Mouse (Mus musculus): Measurements from ENCODE around the gene Lpxn. TPM values are rescaled to one million over a fixed set of nuclear protein-coding genes. Genes with fewer than 3 reads are reported as not detected.

Lpxn gene
- polyA plus RNA-seq, 1 experiment from 2014 or later = 0.98 TPM

DNA sequence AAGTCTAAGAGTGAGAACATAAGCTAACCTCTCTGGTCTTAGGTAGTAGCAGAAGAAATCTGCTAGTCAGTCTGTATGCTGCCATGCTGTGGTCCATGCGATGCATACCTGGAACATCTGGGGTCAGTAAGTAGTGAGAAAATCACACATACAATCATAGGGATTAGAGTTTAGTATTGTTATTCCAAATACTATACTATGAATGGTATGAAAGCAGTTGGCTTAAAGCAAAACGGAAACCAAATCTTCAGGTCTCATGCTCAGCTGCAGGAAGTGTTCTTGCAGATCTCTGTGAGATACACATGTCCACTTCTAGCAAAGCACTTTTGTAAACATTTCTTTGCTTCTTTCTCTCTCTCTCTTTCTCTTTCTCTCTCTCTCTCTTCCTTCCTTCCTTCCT, 10.2 kb downstream of the Lpxn start:
- H3K27ac ChIP-seq = no peak overlapping the region
- no peaks in the 10 kb centered on the region for H3K4me1 ChIP-seq (replicated peaks)
- ATAC-seq (ENCODE audit: insufficient number of reproducible peaks, insufficient read depth, low FRiP score, low TSS enrichment, low read depth) = no peak
- 64% methylated on average over 2 of the region's 2 CpGs for WGBS
- no peaks in the 10 kb centered on the region for H3K9me3 ChIP-seq
- no peaks in the 10 kb centered on the region for H3K27me3 ChIP-seq
- no peak overlapping the region for H3K9ac ChIP-seq (replicated peaks)
- no peaks in the 10 kb centered on the region for H3K36me3 ChIP-seq
- H3K4me2 ChIP-seq = no peak overlapping the region
- no peak overlapping the region for H3K4me3 ChIP-seq (replicated peaks)

DNA sequence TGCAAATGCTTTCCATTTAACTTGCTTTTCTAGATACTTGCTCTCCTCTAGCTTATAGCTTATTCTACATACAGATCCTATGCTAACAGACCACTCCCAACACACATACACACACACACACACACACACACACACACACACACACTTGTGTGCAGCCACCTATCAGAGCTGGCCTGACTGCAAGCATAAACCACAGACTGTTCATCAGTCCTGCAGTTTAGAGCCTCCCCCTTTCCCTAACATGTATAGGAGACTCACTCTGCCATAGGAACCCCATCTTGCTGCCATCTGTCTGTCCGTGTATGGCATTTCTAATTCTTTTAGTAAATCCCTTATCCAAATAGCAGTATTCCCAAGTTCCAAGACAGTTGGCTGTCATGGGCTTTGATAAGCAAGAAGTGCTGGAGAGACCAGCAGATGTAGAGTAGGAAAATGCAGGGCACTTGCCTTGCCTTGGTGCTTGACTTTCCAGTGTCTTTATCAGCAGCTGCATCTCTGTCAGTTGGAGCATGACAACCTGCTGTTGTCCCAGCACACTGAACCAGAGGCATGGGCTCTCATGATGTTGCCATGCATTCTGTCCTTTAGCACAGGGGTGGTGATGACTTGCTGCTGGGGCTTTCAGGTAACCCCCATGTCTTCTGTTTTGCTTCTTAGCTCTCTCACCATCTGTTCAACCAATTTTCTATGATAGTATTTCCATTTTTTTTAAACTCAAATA, 16.8 kb downstream of the Lpxn start:
- no peaks in the 10 kb centered on the region for H3K9me3 ChIP-seq
- no peaks in the 10 kb centered on the region for H3K4me1 ChIP-seq (replicated peaks)
- no peaks in the 10 kb centered on the region for H3K27me3 ChIP-seq
- no peak for ATAC-seq (ENCODE audit: insufficient number of reproducible peaks, insufficient read depth, low FRiP score, low TSS enrichment, low read depth)
- H3K9ac ChIP-seq (replicated peaks) = no peak overlapping the region
- WGBS = 93% methylated on average over 1 of the region's 1 CpGs
- no peak overlapping the region for H3K27ac ChIP-seq
- no peak overlapping the region for H3K4me2 ChIP-seq
- H3K4me3 ChIP-seq (replicated peaks) = no peak overlapping the region
- H3K36me3 ChIP-seq = no peaks in the 10 kb centered on the region

DNA sequence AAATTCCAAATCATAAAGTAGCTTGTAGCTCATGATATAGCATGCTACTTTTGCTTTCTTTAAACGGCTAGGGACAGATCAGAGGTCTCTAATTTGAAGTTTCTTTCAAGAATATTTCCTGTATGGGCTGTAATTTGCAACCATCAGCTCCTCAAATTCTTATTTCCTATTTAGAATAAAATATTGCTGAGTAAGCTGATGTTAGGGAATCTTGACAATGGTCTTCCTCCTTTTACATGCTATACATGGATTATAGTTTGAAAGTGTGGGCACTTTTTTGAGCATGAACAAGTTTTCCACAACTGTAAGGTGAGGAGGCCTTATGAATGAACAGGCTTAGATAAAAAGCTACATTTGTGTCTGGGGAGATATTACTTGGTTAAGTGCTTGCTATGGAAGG, 17.9 kb downstream of the Lpxn start:
- no peak for ATAC-seq (ENCODE audit: insufficient number of reproducible peaks, insufficient read depth, low FRiP score, low TSS enrichment, low read depth)
- H3K4me1 ChIP-seq (replicated peaks) = no peaks in the 10 kb centered on the region
- WGBS = 79% methylated on average over 1 of the region's 1 CpGs

DNA sequence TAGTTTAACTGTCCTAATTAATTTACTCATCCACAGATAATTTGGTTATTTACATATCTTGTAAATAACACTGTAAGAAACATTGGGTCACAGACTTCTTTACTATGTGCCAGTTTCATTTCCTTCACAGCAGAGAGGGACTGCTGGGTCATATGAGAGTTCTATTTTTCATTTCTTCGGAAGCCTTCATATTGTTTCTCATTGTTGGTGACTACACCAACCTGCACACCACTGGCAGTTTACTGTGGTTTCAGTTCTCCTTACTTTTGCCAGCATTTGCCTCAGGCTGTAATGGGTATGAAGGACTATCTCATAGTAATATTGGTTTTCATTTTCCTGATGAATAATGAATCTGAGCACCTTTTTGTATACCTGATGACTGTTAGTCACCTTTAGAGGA, 22.5 kb downstream of the Lpxn start:
- Histone ChIP-seq H3K9ac (replicated peaks) (no peak overlapping the region), H3K4me1 (replicated peaks) (no peaks in the 10 kb centered on the region), H3K4me3 (replicated peaks) (no peak overlapping the region), H3K27me3 (no peaks in the 10 kb centered on the region), H3K4me2 (no peak overlapping the region), H3K9me3 (no peaks in the 10 kb centered on the region), H3K36me3 (no peaks in the 10 kb centered on the region), H3K27ac (no peak overlapping the region)
- no peak for ATAC-seq (ENCODE audit: insufficient number of reproducible peaks, insufficient read depth, low FRiP score, low TSS enrichment, low read depth)
- WGBS = 85% methylated on average over 1 of the region's 1 CpGs

More for the DNA sequence above, 17.9 kb downstream of the Lpxn start:
- Histone ChIP-seq H3K4me2 (no peak overlapping the region), H3K9me3 (no peaks in the 10 kb centered on the region), H3K9ac (replicated peaks) (no peak overlapping the region), H3K27me3 (no peaks in the 10 kb centered on the region), H3K36me3 (no peaks in the 10 kb centered on the region), H3K27ac (no peak overlapping the region), H3K4me3 (replicated peaks) (no peak overlapping the region)

DNA sequence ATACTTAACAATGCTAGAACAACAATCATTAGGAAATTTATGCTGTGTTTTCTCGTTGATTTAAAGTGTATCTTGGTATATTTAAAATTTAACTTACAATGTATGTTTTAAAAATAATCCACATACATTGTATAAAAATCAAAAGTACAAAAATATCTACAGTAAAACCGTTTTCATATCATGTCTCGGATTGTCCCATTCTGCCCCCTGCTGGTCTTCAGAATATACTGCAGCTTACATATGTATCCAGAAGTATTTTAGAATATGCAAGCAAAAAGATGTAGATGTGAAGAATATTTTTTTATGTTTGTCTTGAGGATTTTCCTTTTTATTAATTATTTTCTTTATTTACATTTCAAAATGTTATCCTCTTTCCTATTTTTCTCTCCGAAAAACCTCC, 24.4 kb downstream of the Lpxn start:
- WGBS = 42% methylated on average over 4 of the region's 4 CpGs
- H3K4me1 ChIP-seq (replicated peaks) = no peaks in the 10 kb centered on the region

DNA sequence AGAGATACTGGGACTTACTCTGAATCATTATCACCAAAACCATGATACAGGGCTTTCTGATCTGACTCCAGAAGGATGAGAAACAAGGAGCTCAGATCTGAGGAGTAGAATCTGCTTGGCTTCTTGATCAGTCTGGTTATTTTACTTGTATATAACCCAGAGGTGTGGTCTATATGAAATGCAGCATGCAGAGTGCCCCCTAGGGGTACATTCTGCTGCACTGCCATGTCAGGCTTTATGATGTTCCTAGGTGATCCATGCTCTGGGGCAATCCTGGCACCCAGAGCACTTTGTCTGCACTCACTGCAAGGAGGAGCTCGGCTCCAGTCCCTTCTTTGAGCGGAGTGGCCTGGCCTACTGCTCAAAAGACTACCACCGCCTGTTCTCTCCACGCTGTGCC, 28.6 kb downstream of the Lpxn start:
- Histone ChIP-seq H3K27me3 (no peaks in the 10 kb centered on the region), H3K36me3 (no peaks in the 10 kb centered on the region), H3K4me2 (no peak overlapping the region), H3K27ac (no peak overlapping the region), H3K4me3 (replicated peaks) (no peak overlapping the region), H3K9ac (replicated peaks) (no peak overlapping the region), H3K4me1 (replicated peaks) (no peaks in the 10 kb centered on the region), H3K9me3 (no peaks in the 10 kb centered on the region)
- ATAC-seq (ENCODE audit: insufficient number of reproducible peaks, insufficient read depth, low FRiP score, low TSS enrichment, low read depth) = no peak
- 82% methylated on average over 4 of the region's 4 CpGs for WGBS

More for the DNA sequence above, 24.4 kb downstream of the Lpxn start:
- H3K4me2 ChIP-seq = no peak overlapping the region
- no peaks in the 10 kb centered on the region for H3K27me3 ChIP-seq
- H3K9ac ChIP-seq (replicated peaks) = no peak overlapping the region
- no peak for ATAC-seq (ENCODE audit: insufficient number of reproducible peaks, insufficient read depth, low FRiP score, low TSS enrichment, low read depth)
- H3K4me3 ChIP-seq (replicated peaks) = no peak overlapping the region
- no peaks in the 10 kb centered on the region for H3K9me3 ChIP-seq
- H3K27ac ChIP-seq = no peak overlapping the region
- H3K36me3 ChIP-seq = no peaks in the 10 kb centered on the region

DNA sequence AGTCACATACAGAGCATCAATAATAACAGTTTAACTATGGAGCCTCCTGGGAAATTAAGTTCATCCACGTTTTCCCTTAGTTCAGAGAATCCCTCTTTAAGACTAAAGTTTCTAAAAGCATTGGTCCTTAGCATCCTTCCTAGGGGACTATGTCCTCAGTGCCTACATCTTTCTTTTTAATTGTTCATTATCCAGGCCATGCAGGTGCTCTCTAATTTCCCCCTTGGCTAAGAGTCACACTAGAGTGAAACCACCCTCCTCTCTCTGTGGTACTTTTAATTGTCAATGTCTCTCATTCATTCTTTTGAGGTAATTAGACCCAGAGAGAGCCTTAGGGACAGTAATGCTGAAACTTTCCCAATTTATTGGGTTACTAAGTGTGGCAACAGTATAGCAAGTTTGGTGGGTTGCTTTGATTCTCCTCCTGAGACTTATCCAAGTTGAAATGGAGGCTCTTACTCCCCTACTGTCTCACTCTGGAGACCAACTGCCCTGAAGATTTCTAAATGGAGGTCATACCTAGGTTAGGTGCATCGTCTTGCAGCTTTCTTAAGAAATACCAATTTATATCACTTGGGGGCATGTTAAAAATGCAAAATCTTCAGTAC, 34.9 kb downstream of the Lpxn start:
- Histone ChIP-seq H3K27me3 (no peaks in the 10 kb centered on the region), H3K27ac (no peak overlapping the region), H3K4me1 (replicated peaks) (no peaks in the 10 kb centered on the region), H3K4me2 (no peak overlapping the region), H3K4me3 (replicated peaks) (no peak overlapping the region), H3K36me3 (no peaks in the 10 kb centered on the region), H3K9me3 (no peaks in the 10 kb centered on the region), H3K9ac (replicated peaks) (no peak overlapping the region)
- 61% methylated on average over 2 of the region's 2 CpGs for WGBS
- no peak for ATAC-seq (ENCODE audit: insufficient number of reproducible peaks, insufficient read depth, low FRiP score, low TSS enrichment, low read depth)

DNA sequence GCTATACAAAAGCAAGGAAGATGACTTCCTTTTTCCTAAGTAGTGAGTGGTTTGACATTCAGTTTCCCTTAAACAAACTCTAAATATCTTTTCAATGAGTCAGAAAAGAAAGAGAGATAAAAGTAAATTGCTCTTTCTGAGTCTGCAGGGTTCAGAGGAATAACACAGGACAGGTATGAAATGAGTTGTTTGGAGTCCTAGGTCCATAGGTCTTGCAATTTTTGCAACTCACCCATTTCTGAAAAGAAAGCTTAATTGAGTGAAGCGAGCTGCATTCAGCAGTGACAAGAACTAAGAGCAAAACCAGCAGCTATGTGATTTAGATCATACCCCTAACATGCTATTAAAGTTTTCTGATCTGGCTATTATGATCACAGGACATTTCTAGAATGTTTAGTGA, 35.6 kb downstream of the Lpxn start:
- Histone ChIP-seq H3K27ac (no peak overlapping the region), H3K36me3 (no peaks in the 10 kb centered on the region), H3K4me3 (replicated peaks) (no peak overlapping the region), H3K27me3 (no peaks in the 10 kb centered on the region), H3K9me3 (no peaks in the 10 kb centered on the region), H3K9ac (replicated peaks) (no peak overlapping the region), H3K4me2 (no peak overlapping the region), H3K4me1 (replicated peaks) (no peaks in the 10 kb centered on the region)
- ATAC-seq (ENCODE audit: insufficient number of reproducible peaks, insufficient read depth, low FRiP score, low TSS enrichment, low read depth) = no peak
- 85% methylated on average over 1 of the region's 1 CpGs for WGBS

DNA sequence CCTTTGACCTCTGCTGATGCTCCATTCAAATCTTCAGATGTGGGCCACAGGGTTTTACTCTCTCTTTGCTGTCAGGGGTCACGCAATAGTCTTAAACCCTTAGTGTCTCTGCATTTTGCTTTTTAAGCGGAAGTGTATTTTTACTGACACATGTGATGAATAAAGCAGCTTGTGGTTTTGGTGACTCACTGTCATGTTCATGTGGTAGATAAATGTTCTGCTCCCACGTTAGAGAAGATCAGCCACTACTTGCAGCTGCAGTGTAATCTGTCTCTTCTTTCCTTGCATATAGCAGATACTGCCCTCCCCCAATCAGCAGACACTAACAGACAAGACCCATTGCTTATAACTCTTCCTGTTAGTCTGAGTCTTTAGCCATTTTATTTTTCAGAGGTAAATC, 37.6 kb downstream of the Lpxn start:
- no peaks in the 10 kb centered on the region for H3K27me3 ChIP-seq
- H3K27ac ChIP-seq = no peak overlapping the region
- H3K9me3 ChIP-seq = no peaks in the 10 kb centered on the region
- H3K36me3 ChIP-seq = no peaks in the 10 kb centered on the region
- H3K4me3 ChIP-seq (replicated peaks) = no peak overlapping the region
- WGBS = 87% methylated on average over 3 of the region's 3 CpGs
- no peak overlapping the region for H3K4me2 ChIP-seq
- ATAC-seq (ENCODE audit: insufficient number of reproducible peaks, insufficient read depth, low FRiP score, low TSS enrichment, low read depth) = no peak
- no peak overlapping the region for H3K9ac ChIP-seq (replicated peaks)
- H3K4me1 ChIP-seq (replicated peaks) = no peaks in the 10 kb centered on the region

DNA sequence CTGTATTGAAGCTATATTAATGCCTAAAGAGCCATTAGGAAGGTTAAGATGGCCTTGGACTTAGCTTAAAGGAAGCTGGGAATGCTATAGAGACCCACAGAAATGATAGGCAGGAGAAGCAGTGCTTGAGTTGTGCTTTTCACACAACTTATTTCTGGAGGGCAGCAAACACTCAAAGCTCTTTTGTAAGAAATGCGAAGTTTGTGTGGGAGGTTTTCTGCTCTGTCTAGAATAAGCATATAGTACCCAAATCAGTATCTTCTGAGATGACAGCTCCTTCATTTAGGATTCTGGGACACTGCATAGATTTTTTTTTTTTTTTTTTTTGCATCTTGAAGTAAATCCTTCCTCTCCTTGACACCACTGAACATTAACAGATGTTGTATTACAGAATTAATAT, 42.5 kb downstream of the Lpxn start:
- Histone ChIP-seq H3K27me3 (no peaks in the 10 kb centered on the region), H3K4me2 (no peak overlapping the region), H3K4me1 (replicated peaks) (no peaks in the 10 kb centered on the region), H3K4me3 (replicated peaks) (no peak overlapping the region), H3K27ac (no peak overlapping the region), H3K9me3 (no peaks in the 10 kb centered on the region), H3K36me3 (no peaks in the 10 kb centered on the region), H3K9ac (replicated peaks) (no peak overlapping the region)
- ATAC-seq (ENCODE audit: insufficient number of reproducible peaks, insufficient read depth, low FRiP score, low TSS enrichment, low read depth) = no peak
- WGBS = 83% methylated on average over 1 of the region's 1 CpGs

DNA sequence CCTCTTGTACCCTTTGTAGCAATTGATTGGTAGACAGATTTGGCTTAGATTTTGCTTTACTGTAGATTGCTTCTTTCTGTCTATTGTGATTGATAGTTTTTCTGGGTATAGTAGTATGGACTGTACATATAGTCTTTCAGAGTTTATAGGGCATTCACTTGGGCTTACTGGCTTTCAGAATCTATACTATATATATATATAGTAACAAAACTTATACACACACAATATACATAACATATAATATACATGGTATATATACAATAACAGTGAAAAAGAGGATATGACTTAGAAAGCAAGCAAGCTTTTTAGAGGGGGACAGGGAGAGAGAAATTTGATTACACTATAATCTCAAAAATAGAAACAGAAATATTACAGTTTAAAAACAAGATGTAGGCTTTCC, 50.4 kb downstream of the Lpxn start, which contains the start of gene Gm5244:
Gm5244 (plus strand) TSS at position 301 of the 400 bp plus-strand sequence.
- Histone ChIP-seq H3K4me2 (no peak within 1 kb of the TSS), H3K9ac (replicated peaks) (no peak within 1 kb of the TSS), H3K36me3 (no peaks in the 10 kb centered on the region), H3K4me3 (replicated peaks) (no peak within 1 kb of the TSS), H3K27me3 (no peaks in the 10 kb centered on the region), H3K27ac (no peak within 1 kb of the TSS), H3K9me3 (no peaks in the 10 kb centered on the region), H3K4me1 (replicated peaks) (no peaks in the 10 kb centered on the region)
- ATAC-seq (ENCODE audit: insufficient number of reproducible peaks, insufficient read depth, low FRiP score, low TSS enrichment, low read depth) = no peak

DNA sequence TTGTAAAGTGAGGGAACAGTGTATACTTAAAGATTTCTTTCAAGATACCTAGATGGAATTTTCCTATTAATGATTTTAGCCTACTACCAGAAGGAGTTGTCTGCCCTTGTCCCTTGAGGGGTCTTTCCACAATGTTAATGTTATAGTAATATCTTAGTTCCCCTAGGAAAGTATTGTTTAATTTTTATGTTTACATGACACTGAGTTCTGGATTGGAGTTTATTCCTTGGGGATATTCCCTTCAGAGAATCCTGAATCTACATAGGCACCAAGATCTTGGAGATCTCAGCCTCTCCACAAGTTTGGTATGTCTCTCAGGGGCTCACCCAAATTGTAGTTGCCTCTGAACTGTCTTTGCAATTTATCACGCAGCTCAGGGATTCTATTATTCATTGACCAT, 61.0 kb downstream of the Lpxn start, which contains the start of gene Olfr1444:
Olfr1444 (plus strand) TSS at position 301 of the 400 bp plus-strand sequence.
- no peaks in the 10 kb centered on the region for H3K4me1 ChIP-seq (replicated peaks)
- 54% methylated on average over 1 of the region's 1 CpGs for WGBS

More for the DNA sequence above, 61.0 kb downstream of the Lpxn start, which contains the start of gene Olfr1444:
- no peak within 1 kb of the TSS for H3K4me3 ChIP-seq (replicated peaks)
- H3K27me3 ChIP-seq = no peaks in the 10 kb centered on the region
- no peak for ATAC-seq (ENCODE audit: insufficient number of reproducible peaks, insufficient read depth, low FRiP score, low TSS enrichment, low read depth)
- H3K9me3 ChIP-seq = no peaks in the 10 kb centered on the region
- no peak within 1 kb of the TSS for H3K9ac ChIP-seq (replicated peaks)
- H3K27ac ChIP-seq = no peak within 1 kb of the TSS
- H3K36me3 ChIP-seq = no peaks in the 10 kb centered on the region
- no peak within 1 kb of the TSS for H3K4me2 ChIP-seq
